Comparison of ENCODE assay signal across 15 mouse cellular contexts in genomic region chr2:73143732-73144131, GRCm38 (mm10).
"Had no signal": no experiment of that assay in that cellular context is flagged by ENCODE, and none has a peak within 500 bp of the region (broad histone marks: within the 10 kb centered on the region; RNA-seq: fewer than 3 reads in every experiment).

No protein-coding gene starts in this region.

- DNase-seq: kidney, adult 9 months; kidney, postnatal 4 days; left cerebral cortex, postnatal 4 days; lung, adult 2 months; lung, postnatal 36 days; right cerebral cortex, postnatal 14 days had no signal

- H3K4me2 ChIP-seq: limb, embryonic 13.5 days; neural tube, embryonic 12.5 days; stomach, embryonic 15.5 days had no signal

- H3K36me3 ChIP-seq: limb, embryonic 13.5 days; midbrain, embryonic 13.5 days; neural tube, embryonic 12.5 days; stomach, embryonic 15.5 days had no signal

- H3K9me3 ChIP-seq: limb, embryonic 13.5 days; midbrain, embryonic 13.5 days; neural tube, embryonic 12.5 days; stomach, embryonic 15.5 days had no signal

- H3K27me3 ChIP-seq: limb, embryonic 13.5 days; neural tube, embryonic 12.5 days; stomach, embryonic 15.5 days had no signal

- H3K27ac ChIP-seq: kidney, postnatal 0 days; layer of hippocampus, adult 2 months; limb, embryonic 13.5 days; liver, embryonic 14.5 days; stomach, embryonic 15.5 days had no signal

- H3K9ac ChIP-seq: limb, embryonic 13.5 days; liver, embryonic 14.5 days; midbrain, embryonic 13.5 days; neural tube, embryonic 12.5 days; stomach, embryonic 15.5 days had no signal

- ATAC-seq: intestine, postnatal 0 days; lung, postnatal 0 days had no signal

- H3K4me3 ChIP-seq: layer of hippocampus, adult 2 months; limb, embryonic 13.5 days; midbrain, embryonic 13.5 days; neural tube, embryonic 12.5 days; stomach, embryonic 15.5 days had no signal
